Mouse (Mus musculus) brain, adult 10 weeks (tissue): ENCODE measurements around the gene Gnai2. TPM values are rescaled to one million over a fixed set of nuclear protein-coding genes. Genes with fewer than 3 reads are reported as not detected.

ENCODE experiments used
- polyA plus RNA-seq: library from polyadenylated mRNA; stranded (reverse); fragments of 350-450 nt; fragmentation: Illumina TruSeq; extraction: RNeasy Lipid Tissue Mini Kit (QIAGEN cat#74804); gene quantifications from one replicate; pipeline ENCODE4 v1.2.3, GENCODE M21; 2015; ENCODE audit warnings: low read depth, low replicate concordance

Gene Gnai2
- 173 TPM for polyA plus RNA-seq

GRCm38 (mm10) chr9:107635279-107636028, at the start of gene Gnai2:
TSS of gene Gnai2 (minus strand) at chr9:107635367.

DNA sequence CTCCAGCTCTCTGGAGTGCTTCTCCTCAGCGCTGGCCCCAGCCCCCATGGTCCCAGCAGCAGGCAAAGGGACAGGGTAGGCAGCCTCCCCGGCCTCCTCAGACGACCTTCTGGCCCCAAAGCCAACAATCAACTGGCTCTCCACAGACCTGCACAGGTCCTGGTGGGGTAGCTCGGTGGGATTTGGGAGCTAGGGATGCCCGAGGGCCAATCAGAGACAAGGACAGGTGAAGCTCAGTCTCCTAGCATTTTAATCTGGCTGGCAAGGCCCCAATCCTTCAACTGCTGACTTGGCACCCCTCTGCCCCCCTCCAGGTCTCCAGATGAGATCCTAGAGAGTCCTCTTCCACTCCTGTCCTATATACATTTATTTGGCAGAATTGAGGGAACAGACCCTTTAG, 44.3 kb upstream of the Gnai2 start, which contains the start of gene Gnat1:
Gnat1 (minus strand) TSS at position 212 of the 400 bp plus-strand sequence.

DNA sequence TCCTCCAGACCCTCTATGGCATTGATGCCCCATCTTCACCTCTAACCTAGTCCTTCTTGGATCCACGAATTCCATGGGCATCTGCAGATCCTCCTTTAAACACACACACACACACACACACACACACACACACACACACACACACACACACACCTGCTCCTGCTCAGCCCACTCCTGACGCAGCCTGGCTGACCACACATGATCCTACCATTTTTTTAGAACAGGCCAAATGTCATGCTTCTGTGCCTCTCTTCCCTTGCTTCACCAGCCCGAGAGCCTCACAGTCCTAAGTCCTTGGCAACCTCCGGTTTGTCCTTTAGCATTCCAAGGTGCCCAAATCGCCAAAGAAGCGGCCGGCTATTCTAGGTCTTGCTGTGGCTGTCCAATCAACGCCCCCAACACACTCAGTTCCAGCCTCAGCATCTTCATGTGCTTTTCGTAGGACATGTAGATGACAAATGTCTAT, 34.3 kb upstream of the Gnai2 start, which contains the start of gene Slc38a3:
Slc38a3 (minus strand) TSS at position 51 of the 466 bp plus-strand sequence.

DNA sequence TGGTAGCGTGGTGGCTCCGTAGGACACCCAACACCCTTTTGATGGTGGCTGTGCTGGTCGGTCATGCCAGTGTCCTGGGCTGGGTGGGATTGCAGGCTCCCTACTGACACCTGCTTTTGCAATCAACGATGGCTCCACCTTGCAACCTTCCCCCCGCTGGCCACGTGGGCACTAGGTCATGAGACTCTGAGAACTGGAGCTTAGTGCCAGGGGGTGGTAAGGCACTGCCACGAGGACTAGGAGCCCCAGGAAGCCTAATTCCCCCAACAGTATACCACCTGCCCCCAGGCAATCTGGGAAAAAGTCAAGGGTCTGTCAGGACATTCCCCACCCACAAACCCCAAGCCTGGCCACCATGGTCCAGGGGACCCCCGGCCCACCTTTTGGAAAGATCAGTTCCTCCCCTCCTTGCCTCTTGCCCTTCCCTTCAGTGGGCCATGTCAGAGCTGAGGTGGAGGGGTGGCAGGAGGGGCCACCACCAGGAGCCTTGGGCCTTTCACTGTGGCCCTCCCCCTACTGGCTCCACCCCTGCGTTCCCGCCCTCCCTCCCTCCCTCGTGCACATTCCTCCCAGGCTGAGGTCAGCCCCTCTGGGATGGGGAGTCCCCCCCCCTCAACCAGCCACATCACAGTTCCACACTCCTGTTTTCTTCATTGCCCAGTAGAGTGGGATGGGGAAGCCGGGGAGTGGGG, 26.3 kb downstream of the Gnai2 start, which contains the start of gene Sema3b:
Sema3b (minus strand) TSS at position 489 of the 692 bp plus-strand sequence.

GRCm38 (mm10) chr9:107586974-107587832, 48.0 kb downstream of the Gnai2 start, which contains the start of gene Ifrd2:
TSS of gene Ifrd2 (plus strand) at chr9:107587642.

GRCm38 (mm10) chr9:107580501-107581317, 54.5 kb downstream of the Gnai2 start, which contains the start of gene Hyal3:
TSS of gene Hyal3 (plus strand) at chr9:107580818.

DNA sequence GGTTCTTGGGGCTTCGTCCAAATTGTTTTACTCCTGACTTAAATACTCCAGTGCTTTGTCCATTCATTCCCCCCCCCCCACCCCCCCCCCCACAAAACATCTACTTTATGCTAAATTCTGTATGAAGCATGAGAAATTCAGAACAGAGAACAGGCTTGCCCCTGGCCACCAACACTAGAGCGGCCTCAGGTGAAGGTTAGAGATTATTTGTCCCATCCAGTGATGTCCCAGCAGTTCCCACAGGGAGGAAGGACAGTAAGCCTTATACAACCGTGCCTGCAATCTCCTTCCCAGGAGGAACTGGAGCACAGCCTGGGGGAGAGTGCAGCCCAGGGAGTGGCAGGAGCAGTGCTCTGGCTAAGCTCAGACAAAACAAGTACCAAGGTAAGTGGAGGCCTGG, 56.6 kb downstream of the Gnai2 start, which contains the start of gene Naa80:
Naa80 (plus strand) TSS at position 301 of the 400 bp plus-strand sequence.

DNA sequence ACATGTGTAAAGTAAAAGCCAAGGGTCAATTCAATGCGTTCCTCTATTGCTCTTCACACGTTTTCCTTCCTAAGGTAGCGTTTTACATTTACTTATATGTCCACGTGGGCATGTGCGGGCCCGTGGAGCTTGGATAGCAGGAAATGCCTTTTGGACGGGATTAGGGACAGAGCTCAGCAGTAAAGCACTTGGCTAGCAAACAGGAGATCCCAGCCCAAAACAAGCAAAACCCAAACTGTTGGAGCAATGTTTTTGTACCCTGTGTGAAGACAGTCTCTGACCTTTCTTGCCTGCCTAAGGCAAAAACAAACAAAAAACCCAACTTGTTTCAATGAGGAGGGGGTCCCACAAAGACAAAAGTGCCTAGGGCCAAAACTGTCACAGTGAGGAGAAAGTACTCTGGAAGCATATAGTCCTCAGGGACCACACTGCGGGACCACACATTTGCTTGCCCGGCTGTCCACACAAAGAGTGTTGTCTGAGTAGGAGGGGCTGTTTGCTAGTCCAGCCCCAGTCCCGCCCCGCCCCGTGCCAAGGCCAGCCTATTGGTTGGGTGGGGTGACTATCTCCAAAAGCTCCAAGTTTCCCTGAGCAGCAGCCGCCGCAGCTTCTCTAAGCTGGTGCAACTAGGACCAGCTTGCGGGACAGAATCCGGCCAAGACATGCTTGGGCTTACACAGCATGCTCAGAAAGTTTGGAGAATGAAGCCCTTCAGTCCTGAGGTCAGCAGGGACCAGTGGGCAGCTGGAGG, 58.6 kb downstream of the Gnai2 start, which contains the start of gene Hyal1:
Hyal1 (plus strand) TSS at position 571 of the 751 bp plus-strand sequence.

DNA sequence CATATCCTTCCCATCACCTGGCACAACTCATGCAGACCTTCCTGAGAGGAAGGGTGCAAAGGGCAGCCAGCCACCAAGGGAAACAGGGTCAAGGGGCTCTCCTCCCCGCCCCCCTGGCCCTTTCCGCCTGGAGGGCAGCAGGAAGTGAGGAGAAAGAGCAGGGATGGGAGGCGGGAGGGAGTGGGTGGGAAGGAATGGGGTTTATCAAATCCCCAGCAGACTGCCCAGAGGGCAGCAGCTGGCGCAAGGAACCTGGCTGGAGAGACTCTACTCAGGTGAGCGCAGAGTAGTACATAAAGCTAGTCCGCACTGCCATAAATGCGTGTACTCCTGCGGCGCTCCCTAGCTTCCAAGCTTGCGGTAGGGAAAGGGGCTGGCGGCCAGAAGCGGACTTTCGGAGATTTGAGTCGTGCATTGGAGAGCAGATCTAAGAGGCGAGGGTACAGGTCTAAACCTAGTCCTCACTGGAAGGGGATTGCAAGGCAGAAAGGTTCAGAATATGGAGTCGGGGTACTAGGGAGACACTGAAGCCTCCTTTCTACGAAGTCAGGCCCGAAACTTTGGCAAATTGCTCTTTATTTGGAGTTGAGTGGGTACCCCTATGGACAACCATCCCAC, 67.4 kb downstream of the Gnai2 start, which contains the start of gene Hyal2:
Hyal2 (plus strand) TSS at position 244 of the 618 bp plus-strand sequence.

Other genes with a start within 250 kb of the Gnai2 start
- 24.0 TPM for gene Cacna2d2, start 235.8 kb downstream of the Gnai2 start, polyA plus RNA-seq
- gene Tmem115, start 101.4 kb downstream of the Gnai2 start, polyA plus RNA-seq: 28.6 TPM
- gene Cyb561d2, start 93.2 kb downstream of the Gnai2 start, polyA plus RNA-seq: 25.1 TPM
- gene Nprl2, start 93.1 kb downstream of the Gnai2 start, polyA plus RNA-seq: 63.2 TPM
- gene Zmynd10, start 88.1 kb downstream of the Gnai2 start, polyA plus RNA-seq: 5.0 TPM
- gene Rassf1, start 83.8 kb downstream of the Gnai2 start, polyA plus RNA-seq: 17.8 TPM
- gene Tusc2, start 72.1 kb downstream of the Gnai2 start, polyA plus RNA-seq: 143 TPM
- 12.1 TPM for gene Hyal2, start 67.4 kb downstream of the Gnai2 start, polyA plus RNA-seq
- 4.5 TPM for gene Hyal1, start 58.4 kb downstream of the Gnai2 start, polyA plus RNA-seq
- 13.9 TPM for gene Naa80, start 56.5 kb downstream of the Gnai2 start, polyA plus RNA-seq
- gene Hyal3, start 54.5 kb downstream of the Gnai2 start, polyA plus RNA-seq: 0.57 TPM
- gene Ifrd2, start 47.7 kb downstream of the Gnai2 start, polyA plus RNA-seq: 12.0 TPM
- gene Sema3b, start 26.1 kb downstream of the Gnai2 start, polyA plus RNA-seq: 2.2 TPM
- 76.0 TPM for gene Slc38a3, start 34.2 kb upstream of the Gnai2 start, polyA plus RNA-seq
- gene Gnat1, start 44.3 kb upstream of the Gnai2 start, polyA plus RNA-seq: not detected
- gene Sema3f, start 75.1 kb upstream of the Gnai2 start, polyA plus RNA-seq: 13.8 TPM
- gene Rbm5, start 135.6 kb upstream of the Gnai2 start, polyA plus RNA-seq: 105 TPM
- 40.5 TPM for gene Rbm6, start 237.9 kb upstream of the Gnai2 start, polyA plus RNA-seq